Mouse (Mus musculus) lung, embryonic 14.5 days (tissue): ENCODE measurements at regions not wholly inside any gene's neighbourhood (a gene's known extent, or its start where the extent isn't known, plus 50 kb on each side); places are given as distances from the start of the nearest gene placed in this dataset.
A peak's percentile ranks its signal among the peaks of the same experiment; 100 is the strongest.

Experiments
- ATAC-seq: fragments of 200-750 bp; cut with Nextera tagmentation; 2 replicates; pipeline ENCODE4 v1.8.0; 2017; ENCODE audit warnings: mild to moderate bottlenecking, moderate TSS enrichment, moderate library complexity; ENCODE audit not compliant: insufficient read depth
- DNase-seq: peaks from one replicate; pipeline ENCODE4 v3.0.0-alpha.2; 2015
- H3K27ac ChIP-seq: fragments of 300-500 bp; sonication (generic); 2 replicates; pipeline ENCODE4 v1.5.1; 2014; ENCODE audit warnings: low read depth, mild to moderate bottlenecking, moderate library complexity
- H3K27me3 ChIP-seq: fragments of 300-500 bp; sonication (generic); 2 replicates; pipeline ENCODE4 v1.6.1; 2014; ENCODE audit warnings: low read length, control low read depth; ENCODE audit not compliant: insufficient read depth
- H3K36me3 ChIP-seq: fragments of 300-500 bp; sonication (generic); 2 replicates; pipeline ENCODE4 v1.6.1; 2014; ENCODE audit warnings: control low read depth; ENCODE audit not compliant: insufficient read depth
- H3K4me1 ChIP-seq: fragments of 300-500 bp; sonication (generic); 2 replicates; pipeline ENCODE4 v1.6.1; 2014; ENCODE audit warnings: antibody characterized with exemption, control low read depth; ENCODE audit not compliant: insufficient read depth
- H3K4me2 ChIP-seq: fragments of 300-500 bp; sonication (generic); 2 replicates; pipeline ENCODE4 v1.6.1; 2014; ENCODE audit warnings: mild to moderate bottlenecking
- H3K4me3 ChIP-seq: fragments of 300-500 bp; sonication (generic); 2 replicates; pipeline ENCODE4 v1.5.1; 2014; ENCODE audit warnings: low read depth, low read length
- H3K9ac ChIP-seq: fragments of 300-500 bp; sonication (generic); 2 replicates; pipeline ENCODE4 v1.6.1; 2014
- H3K9me3 ChIP-seq: fragments of 300-500 bp; sonication (generic); 2 replicates; pipeline ENCODE4 v1.6.1; 2016; ENCODE audit warnings: low read depth, low read length, control low read depth
- CTCF ChIP-seq: IDR thresholded peaks from 2 replicates; pipeline ENCODE4 v1.5.1; 2016; ENCODE audit warnings: antibody characterized with exemption, low read depth
- WGBS: fragments of 180-500 bp; shearing (Covaris S2); extraction: QIAGEN DNeasy Blood & Tissue Kit; methylation state at CpG from one replicate; pipeline ENCODE4 v1.1.7; 2014; 5-methylcytosine and 5-hydroxymethylcytosine counted together

DNA sequence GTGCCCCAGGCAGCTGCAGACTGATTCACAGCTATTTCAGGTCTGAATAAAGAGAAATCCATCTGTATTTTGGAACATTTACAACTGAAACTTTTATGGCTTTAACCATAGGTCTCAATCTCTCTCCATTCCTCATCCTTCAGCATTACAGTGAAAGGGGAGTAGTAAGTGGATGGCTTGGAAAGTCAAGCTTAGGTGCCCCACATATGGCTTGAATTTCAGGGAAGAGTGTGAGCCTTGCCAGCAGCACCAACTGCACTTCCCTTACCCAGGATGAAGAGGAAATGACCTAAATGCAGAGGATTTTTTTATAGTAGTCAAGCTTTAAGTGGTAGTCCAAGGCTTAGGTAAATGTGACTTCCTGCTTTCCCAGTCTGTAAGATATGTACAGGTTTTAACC is 279.8 kb downstream of the Impad1 start:
- no peaks in the 10 kb centered on the region for H3K4me1 ChIP-seq
- no peaks in the 10 kb centered on the region for H3K9me3 ChIP-seq
- no peak overlapping the region for H3K4me3 ChIP-seq
- no peak overlapping the region for H3K4me2 ChIP-seq
- TF ChIP-seq CTCF, result no peak
- no peak overlapping the region for H3K9ac ChIP-seq
- ATAC-seq, result no peak
- H3K27me3 ChIP-seq, result no peaks in the 10 kb centered on the region
- no peak for DNase-seq
- no peaks in the 10 kb centered on the region for H3K36me3 ChIP-seq
- no peak overlapping the region for H3K27ac ChIP-seq

DNA sequence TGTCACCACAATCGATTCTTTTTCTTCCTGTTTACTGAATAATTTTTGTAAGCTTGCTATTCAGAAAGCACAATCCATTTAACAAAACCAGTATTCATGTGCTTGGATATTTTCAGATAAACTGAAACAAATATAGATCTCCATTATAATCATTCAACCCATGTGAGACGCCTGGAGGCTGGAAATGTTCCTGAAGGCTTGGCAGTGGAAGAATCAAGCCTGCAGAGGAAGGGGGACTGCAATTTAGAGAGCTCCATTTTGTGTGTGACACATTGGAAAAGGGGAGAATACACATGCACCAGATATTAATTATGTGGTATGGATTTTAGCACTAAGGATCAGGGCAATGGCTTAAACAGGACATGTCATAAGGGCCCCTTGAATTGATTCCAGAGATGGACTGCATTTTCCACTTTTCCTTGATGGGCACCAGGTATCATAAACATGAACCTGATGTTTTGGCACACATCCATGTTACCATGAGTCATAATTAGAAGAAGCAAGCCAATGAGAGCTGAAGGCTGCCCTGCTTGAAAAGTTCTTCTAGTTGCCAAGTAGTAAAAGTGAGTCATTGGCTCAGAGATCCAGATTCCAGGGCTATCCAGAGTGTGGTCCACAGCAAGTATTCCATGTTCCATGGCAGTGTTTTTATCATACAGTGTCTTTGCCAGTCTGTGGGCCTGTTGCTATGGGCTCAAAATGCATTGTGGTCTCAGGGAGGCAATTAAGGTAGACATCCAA is 282.8 kb downstream of the Impad1 start:
- H3K27ac ChIP-seq, result no peak overlapping the region
- no peak overlapping the region for H3K9ac ChIP-seq
- DNase-seq (no peak), ATAC-seq (no peak)
- no peaks in the 10 kb centered on the region for H3K27me3 ChIP-seq
- H3K4me3 ChIP-seq, result no peak overlapping the region
- whole genome bisulfite sequencing, result 72% methylated on average over 2 of the region's 2 CpGs
- no peaks in the 10 kb centered on the region for H3K9me3 ChIP-seq
- no peaks in the 10 kb centered on the region for H3K4me1 ChIP-seq
- TF ChIP-seq CTCF, result no peak
- no peak overlapping the region for H3K4me2 ChIP-seq
- H3K36me3 ChIP-seq, result no peaks in the 10 kb centered on the region

DNA sequence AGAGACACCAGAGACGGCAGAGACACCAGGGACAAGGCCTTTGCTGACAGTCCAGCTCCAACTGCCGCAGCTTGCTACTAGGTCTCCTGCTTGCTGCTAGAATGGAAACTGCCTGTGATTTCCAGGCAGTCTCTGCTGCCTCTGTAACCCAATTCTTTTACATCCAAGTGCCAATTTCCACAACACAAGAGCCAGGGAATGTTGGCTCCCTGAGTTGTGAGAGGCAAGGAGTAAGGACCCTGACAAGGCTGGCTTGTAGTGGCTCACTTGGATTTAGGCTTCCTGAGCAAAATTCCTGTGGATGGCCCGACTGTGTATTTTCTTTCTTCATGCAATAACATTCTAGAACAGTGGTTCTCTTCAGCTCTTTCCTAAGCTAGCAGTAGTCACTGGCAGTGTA is 283.9 kb downstream of the Impad1 start:
- TF ChIP-seq CTCF, result no peak
- Histone ChIP-seq H3K9me3 (no peaks in the 10 kb centered on the region), H3K9ac (no peak overlapping the region), H3K27ac (no peak overlapping the region), H3K27me3 (no peaks in the 10 kb centered on the region), H3K4me1 (no peaks in the 10 kb centered on the region), H3K36me3 (no peaks in the 10 kb centered on the region), H3K4me2 (no peak overlapping the region), H3K4me3 (no peak overlapping the region)
- DNase-seq, result no peak
- 84% methylated on average over 3 of the region's 3 CpGs for WGBS
- no peak for ATAC-seq

DNA sequence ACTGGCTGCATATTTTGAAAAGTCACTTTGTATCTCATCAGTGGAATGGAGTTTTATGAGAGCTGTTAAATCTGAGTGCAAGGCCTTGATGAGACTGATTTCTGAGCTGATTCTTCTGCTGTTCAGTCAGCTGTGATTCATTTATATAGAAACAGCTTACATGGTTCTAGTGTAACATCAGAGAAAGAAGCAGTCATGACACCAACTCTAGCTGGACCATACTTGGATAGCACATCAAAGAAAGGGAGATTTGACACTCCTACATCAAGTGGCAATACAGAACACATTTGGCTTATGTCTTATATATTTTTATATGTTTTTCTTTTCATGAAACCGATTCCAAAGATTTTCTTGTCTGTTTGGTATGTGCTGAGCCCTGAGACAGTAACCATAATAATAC is 296.0 kb downstream of the Impad1 start:
- DNase-seq, result peak; percentile 10
- Histone ChIP-seq H3K27ac (no peak overlapping the region), H3K4me1 (no peaks in the 10 kb centered on the region), H3K27me3 (no peaks in the 10 kb centered on the region), H3K4me2 (no peak overlapping the region), H3K9ac (no peak overlapping the region), H3K9me3 (no peaks in the 10 kb centered on the region), H3K4me3 (no peak overlapping the region), H3K36me3 (no peaks in the 10 kb centered on the region)
- no peak for ATAC-seq
- TF ChIP-seq CTCF, result no peak
- 50% methylated on average over 1 of the region's 1 CpGs for WGBS

DNA sequence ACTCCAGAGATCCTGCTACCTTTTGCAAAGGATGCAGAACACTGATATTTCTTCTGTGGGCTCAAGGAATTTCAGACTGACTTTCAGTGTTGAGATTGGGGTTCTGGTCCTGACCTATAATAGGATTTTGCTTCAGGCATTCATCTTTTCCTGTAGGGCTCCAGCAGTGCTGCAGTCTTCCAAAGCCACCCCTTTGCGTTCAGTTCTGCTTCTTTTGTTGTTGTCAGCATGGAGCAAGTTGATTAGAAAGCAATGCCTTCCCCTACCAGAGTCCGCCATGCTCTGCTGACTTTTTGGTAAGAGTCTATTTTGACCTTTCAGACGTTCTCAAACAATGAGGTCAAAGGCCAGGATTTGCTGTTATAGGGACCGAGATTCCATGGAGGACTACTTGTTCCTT is 297.0 kb downstream of the Impad1 start:
- no peak overlapping the region for H3K27ac ChIP-seq
- H3K27me3 ChIP-seq, result no peaks in the 10 kb centered on the region

DNA sequence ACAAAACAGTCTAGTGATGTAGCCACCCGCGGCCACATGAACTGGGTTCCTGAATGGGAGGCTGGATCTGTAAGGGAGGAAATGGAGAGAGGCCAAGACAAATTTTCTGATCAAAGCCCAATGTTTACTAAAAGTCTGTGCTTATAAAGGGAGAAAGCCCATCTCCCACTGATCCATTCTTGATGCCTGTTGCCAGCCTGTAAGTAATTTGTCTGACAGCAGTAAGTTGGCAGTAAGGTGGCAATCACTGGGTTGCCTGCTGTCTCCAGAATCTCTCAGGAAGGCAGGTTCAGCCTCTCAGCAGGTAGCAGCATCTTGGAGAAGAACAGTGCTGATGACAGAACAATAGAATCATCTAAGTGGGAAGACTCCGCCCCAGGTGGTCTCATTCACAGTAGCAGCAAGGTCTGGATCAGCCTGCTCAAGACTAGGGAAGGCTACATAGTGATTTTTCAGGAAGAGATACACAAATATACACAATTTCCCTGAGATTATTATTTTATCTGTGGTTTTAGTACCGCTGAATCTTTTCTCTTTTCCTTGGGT is 327.9 kb downstream of the Impad1 start:
- no peak overlapping the region for H3K27ac ChIP-seq
- no peaks in the 10 kb centered on the region for H3K4me1 ChIP-seq
- no peak overlapping the region for H3K4me3 ChIP-seq
- 62% methylated on average over 4 of the region's 4 CpGs for WGBS
- TF ChIP-seq CTCF, result no peak
- H3K4me2 ChIP-seq, result no peak overlapping the region
- H3K9ac ChIP-seq, result no peak overlapping the region
- DNase-seq, result no peak
- no peaks in the 10 kb centered on the region for H3K36me3 ChIP-seq
- no peaks in the 10 kb centered on the region for H3K27me3 ChIP-seq
- ATAC-seq, result peak; percentile 15; the same call in 1 of the 2 replicates
- H3K9me3 ChIP-seq, result no peaks in the 10 kb centered on the region

More for the DNA sequence above, 297.0 kb downstream of the Impad1 start:
- 37% methylated on average over 4 of the region's 4 CpGs for WGBS
- Histone ChIP-seq H3K4me2 (no peak overlapping the region), H3K4me1 (no peaks in the 10 kb centered on the region), H3K9ac (no peak overlapping the region), H3K36me3 (no peaks in the 10 kb centered on the region), H3K4me3 (no peak overlapping the region), H3K9me3 (no peaks in the 10 kb centered on the region)
- DNase-seq, result no peak
- no peak for TF ChIP-seq CTCF
- ATAC-seq, result no peak

DNA sequence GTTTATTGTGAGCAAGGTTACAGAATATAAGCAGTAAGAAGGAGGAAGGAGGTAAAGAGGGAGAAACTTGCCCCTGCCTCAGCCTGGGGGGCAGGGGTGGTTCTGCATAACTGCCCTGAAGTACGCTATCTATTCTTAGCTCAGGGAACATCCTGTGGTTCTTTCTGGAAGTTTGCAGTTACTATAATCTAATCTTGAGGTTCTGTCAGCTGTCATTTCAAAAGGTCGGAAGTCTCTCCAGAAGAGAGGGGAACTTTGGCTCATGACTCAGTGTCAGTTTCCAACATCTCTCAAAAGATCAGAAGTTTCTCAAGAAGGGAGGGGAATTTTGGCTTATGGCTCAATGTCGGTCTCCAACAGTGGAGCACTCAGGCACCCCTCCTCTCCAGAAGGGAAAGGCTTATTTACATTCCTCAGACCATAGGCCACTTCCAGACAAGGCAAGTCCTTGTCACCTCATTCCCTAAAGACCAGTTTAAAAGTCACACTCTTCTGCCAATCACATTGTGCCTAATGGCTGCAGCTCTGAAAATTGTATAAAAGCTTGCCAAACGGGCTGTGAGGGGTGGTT is 328.9 kb downstream of the Impad1 start:
- WGBS, result 30% methylated on average over 4 of the region's 4 CpGs
- peak; percentile 99 for ATAC-seq
- H3K4me3 ChIP-seq, result no peak overlapping the region
- H3K27ac ChIP-seq, result no peak overlapping the region
- H3K9ac ChIP-seq, result no peak overlapping the region
- H3K27me3 ChIP-seq, result no peaks in the 10 kb centered on the region
- no peaks in the 10 kb centered on the region for H3K9me3 ChIP-seq
- H3K4me1 ChIP-seq, result no peaks in the 10 kb centered on the region
- no peaks in the 10 kb centered on the region for H3K36me3 ChIP-seq
- no peak overlapping the region for H3K4me2 ChIP-seq
- DNase-seq, result peak; percentile 75
- no peak for TF ChIP-seq CTCF
